Mouse (Mus musculus) C2C12 (cell line): Measurements from ENCODE around the gene 4930451I11Rik. TPM values are rescaled to one million over a fixed set of nuclear protein-coding genes. Genes with fewer than 3 reads are reported as not detected.

Source experiments
- H3K27me3 ChIP-seq: one replicate; pipeline ENCODE4 v1.6.1; 2011; ENCODE audit not compliant: control insufficient read depth, insufficient read depth, insufficient read length
- H3K36me3 ChIP-seq: one replicate; pipeline ENCODE4 v1.6.1; 2011; ENCODE audit not compliant: control insufficient read depth, insufficient read depth
- H3K4me3 ChIP-seq: one replicate; pipeline ENCODE4 v1.5.1; 2011; ENCODE audit warnings: mild to moderate bottlenecking, control low read depth; ENCODE audit not compliant: poor library complexity, insufficient read depth, severe bottlenecking
- H3K79me2 ChIP-seq: one replicate; pipeline ENCODE4 v1.6.1; 2011; ENCODE audit not compliant: control insufficient read depth, insufficient read depth
- H3K79me3 ChIP-seq: one replicate; pipeline ENCODE4 v1.6.1; 2011; ENCODE audit warnings: low read depth, control low read depth
- H3ac ChIP-seq: one replicate; pipeline ENCODE3; 2011; ENCODE audit warnings: low read depth; ENCODE audit not compliant: control insufficient read depth, insufficient read length
- CEBPB ChIP-seq: IDR thresholded peaks from one replicate; pipeline ENCODE4 v1.6.1; 2011; ENCODE audit warnings: low read depth, mild to moderate bottlenecking, control low read depth, moderate library complexity
- CTCF ChIP-seq: IDR thresholded peaks from one replicate; pipeline ENCODE4 v1.5.1; 2011; ENCODE audit not compliant: control insufficient read depth, insufficient read depth, insufficient read length
- FOSL1 ChIP-seq: IDR thresholded peaks from one replicate; pipeline ENCODE4 v1.8.0; 2011; ENCODE audit warnings: mild to moderate bottlenecking, low read length; ENCODE audit not compliant: poor library complexity, insufficient read depth, severe bottlenecking
- MAX ChIP-seq: IDR thresholded peaks from one replicate; pipeline ENCODE4 v1.6.1; 2011; ENCODE audit warnings: mild to moderate bottlenecking, control low read depth
- MYOD1 ChIP-seq: IDR thresholded peaks from one replicate; pipeline ENCODE4 v1.6.1; 2011; ENCODE audit warnings: low read depth; ENCODE audit not compliant: control insufficient read depth, insufficient read length
- MYOG ChIP-seq: IDR thresholded peaks from one replicate; pipeline ENCODE4 v1.6.1; 2011; ENCODE audit not compliant: control insufficient read depth, insufficient read length; ENCODE audit errors: extremely low read depth
- USF1 ChIP-seq: IDR thresholded peaks from one replicate; pipeline ENCODE4 v1.6.1; 2011; ENCODE audit warnings: low read depth, mild to moderate bottlenecking, control low read depth, moderate library complexity
- polyA plus RNA-seq: library from polyadenylated mRNA; unstranded; fragments of >200 nt; fragmentation: generic; extraction: Trizol; gene quantifications from one replicate; pipeline ENCODE4 v1.2.1, GENCODE M21; 2012; ENCODE audit warnings: missing spikeins

Gene 4930451I11Rik
- polyA plus RNA-seq, 1 experiment, result not detected

- Histone ChIP-seq H3ac (no peak overlapping the region), H3K79me3 (no peaks in the 10 kb centered on the region), H3K79me2 (no peaks in the 10 kb centered on the region), H3K4me3 (no peak overlapping the region), H3K27me3 (peaks cover 45% of the 10 kb centered on the region), H3K36me3 (no peaks in the 10 kb centered on the region)
- TF ChIP-seq CEBPB (no peak), CTCF (peak; percentile 75)
Observed at GRCm38 (mm10) chr7:126832036-126832598, 678 bp upstream of the 4930451I11Rik start.

GRCm38 (mm10) chr7:126825952-126826351 lies 5.5 kb downstream of the 4930451I11Rik start:
- H3K79me2 ChIP-seq, result no peaks in the 10 kb centered on the region
- H3K27me3 ChIP-seq, result peaks cover 70% of the 10 kb centered on the region
- TF ChIP-seq CTCF, result no peak
- no peak for TF ChIP-seq FOSL1
- no peak for TF ChIP-seq MYOG
- TF ChIP-seq MAX, result no peak
- no peak for TF ChIP-seq USF1
- no peak for TF ChIP-seq MYOD1
- TF ChIP-seq CEBPB, result no peak

GRCm38 (mm10) chr7:126825403-126825802 lies 6.0 kb downstream of the 4930451I11Rik start:
- H3K79me3 ChIP-seq, result no peaks in the 10 kb centered on the region
- TF ChIP-seq CEBPB, result no peak
- no peak for TF ChIP-seq MAX
- no peak for TF ChIP-seq USF1
- no peak for TF ChIP-seq FOSL1
- TF ChIP-seq CTCF, result no peak
- no peak for TF ChIP-seq MYOG
- TF ChIP-seq MYOD1, result no peak
- peaks cover 68% of the 10 kb centered on the region for H3K27me3 ChIP-seq
- H3K4me3 ChIP-seq, result no peak overlapping the region
- no peak overlapping the region for H3ac ChIP-seq
- H3K36me3 ChIP-seq, result no peaks in the 10 kb centered on the region
- H3K79me2 ChIP-seq, result no peaks in the 10 kb centered on the region

More at GRCm38 (mm10) chr7:126825952-126826351, 5.5 kb downstream of the 4930451I11Rik start:
- H3K4me3 ChIP-seq, result no peak overlapping the region
- H3ac ChIP-seq, result no peak overlapping the region
- no peaks in the 10 kb centered on the region for H3K79me3 ChIP-seq
- no peaks in the 10 kb centered on the region for H3K36me3 ChIP-seq

- Histone ChIP-seq H3ac (no peak overlapping the region), H3K4me3 (no peak overlapping the region), H3K27me3 (peaks cover 53% of the 10 kb centered on the region), H3K36me3 (no peaks in the 10 kb centered on the region), H3K79me2 (no peaks in the 10 kb centered on the region), H3K79me3 (no peaks in the 10 kb centered on the region)
- TF ChIP-seq USF1 (no peak), FOSL1 (no peak), CEBPB (no peak), MYOG (no peak), CTCF (no peak), MAX (no peak), MYOD1 (no peak)
Observed at GRCm38 (mm10) chr7:126823940-126824339, 7.5 kb downstream of the 4930451I11Rik start.

GRCm38 (mm10) chr7:126823202-126823711 lies 8.2 kb downstream of the 4930451I11Rik start:
- Histone ChIP-seq H3K36me3 (no peaks in the 10 kb centered on the region), H3K79me2 (no peaks in the 10 kb centered on the region), H3ac (no peak overlapping the region), H3K79me3 (no peaks in the 10 kb centered on the region), H3K4me3 (no peak overlapping the region), H3K27me3 (peaks cover 47% of the 10 kb centered on the region)
- TF ChIP-seq USF1 (no peak), MAX (no peak), MYOG (no peak), MYOD1 (no peak), FOSL1 (no peak), CTCF (no peak), CEBPB (no peak)

GRCm38 (mm10) chr7:126822741-126823140 lies 8.7 kb downstream of the 4930451I11Rik start:
- no peak for TF ChIP-seq MYOG
- TF ChIP-seq CEBPB, result no peak
- no peak for TF ChIP-seq MAX
- TF ChIP-seq USF1, result no peak
- no peak for TF ChIP-seq MYOD1
- TF ChIP-seq FOSL1, result no peak
- TF ChIP-seq CTCF, result no peak
- Histone ChIP-seq H3ac (no peak overlapping the region), H3K36me3 (no peaks in the 10 kb centered on the region), H3K27me3 (peaks cover 45% of the 10 kb centered on the region), H3K79me2 (no peaks in the 10 kb centered on the region), H3K79me3 (no peaks in the 10 kb centered on the region), H3K4me3 (no peak overlapping the region)
